Mouse (Mus musculus) liver, embryonic 13.5 days (tissue): Measurements from ENCODE around the gene Ddx39. TPM values are rescaled to one million over a fixed set of nuclear protein-coding genes. Genes with fewer than 3 reads are reported as not detected.
A peak's percentile ranks its signal among the peaks of the same experiment; 100 is the strongest.

Experiments
- ATAC-seq: fragments of 200-750 bp; cut with Nextera tagmentation; 2 replicates; pipeline ENCODE4 v1.8.0; 2017; ENCODE audit warnings: low read depth, mild to moderate bottlenecking, moderate number of reproducible peaks, moderate library complexity
- DNase-seq: peaks from one replicate; pipeline ENCODE4 v3.0.0; 2022
- H3K27ac ChIP-seq: fragments of 300-500 bp; sonication (generic); 2 replicates; pipeline ENCODE4 v1.5.1; 2015; ENCODE audit warnings: moderate library complexity, mild to moderate bottlenecking, inconsistent platforms
- H3K27me3 ChIP-seq: fragments of 300-500 bp; sonication (generic); 2 replicates; pipeline ENCODE4 v1.6.1; 2015; ENCODE audit warnings: mild to moderate bottlenecking, inconsistent platforms
- H3K36me3 ChIP-seq: fragments of 300-500 bp; sonication (generic); 2 replicates; pipeline ENCODE4 v1.6.1; 2015; ENCODE audit warnings: mild to moderate bottlenecking, inconsistent platforms
- H3K4me1 ChIP-seq: fragments of 300-500 bp; sonication (generic); replicated peaks from 2 replicates; pipeline ENCODE4 v1.6.1; 2015; ENCODE audit warnings: inconsistent platforms
- H3K4me2 ChIP-seq: fragments of 300-500 bp; sonication (generic); 2 replicates; pipeline ENCODE4 v1.6.1; 2015; ENCODE audit warnings: inconsistent platforms, mild to moderate bottlenecking, moderate library complexity
- H3K4me3 ChIP-seq: fragments of 300-500 bp; sonication (generic); replicated peaks from 2 replicates; pipeline ENCODE4 v1.5.1; 2015; ENCODE audit warnings: mild to moderate bottlenecking, inconsistent platforms
- H3K9ac ChIP-seq: fragments of 300-500 bp; sonication (generic); 2 replicates; pipeline ENCODE4 v1.6.1; 2015; ENCODE audit warnings: mild to moderate bottlenecking, inconsistent platforms
- H3K9me3 ChIP-seq: fragments of 300-500 bp; sonication (generic); replicated peaks from 2 replicates; pipeline ENCODE4 v1.6.1; 2016; ENCODE audit warnings: inconsistent platforms
- WGBS: fragments of 180-500 bp; shearing (Covaris S2); methylation state at CpG from one replicate; pipeline ENCODE4 v1.1.7; 2015; ENCODE audit not compliant: insufficient replicate concordance; 5-methylcytosine and 5-hydroxymethylcytosine counted together
- polyA plus RNA-seq: library from polyadenylated mRNA; unstranded; fragments of >200 nt; fragmentation: Nextera tagmentation; extraction: Ambion mirVana; gene quantifications from 2 replicates; pipeline ENCODE4 v1.2.1, GENCODE M21; 2015

Ddx39 gene
- polyA plus RNA-seq, 1 experiment from 2014 or later = 294 TPM

- H3K27me3 ChIP-seq = peaks cover 10% of the 10 kb centered on the region; the same call in 1 of the 2 replicates
- H3K4me3 ChIP-seq = peak overlapping the region; percentile 64
- H3K4me2 ChIP-seq = peak overlapping the region; percentile 85
- ATAC-seq = no peak
- H3K4me1 ChIP-seq = peaks cover 58% of the 10 kb centered on the region
- H3K9ac ChIP-seq = 0 out of 2 replicates have a peak overlapping the region, but pooled peaks have one; percentile 26
- peaks cover 4% of the 10 kb centered on the region; the same call in 1 of the 2 replicates for H3K9me3 ChIP-seq
- H3K27ac ChIP-seq = peak overlapping the region; percentile 64; the same call in 1 of the 2 replicates
- WGBS = 16% methylated on average over 8 of the region's 8 CpGs
- no peaks in the 10 kb centered on the region for H3K36me3 ChIP-seq
- no peak for DNase-seq
Observed at GRCm38 (mm10) chr8:83739711-83740468, 24.9 kb downstream of the Ddx39 start.

- Histone ChIP-seq H3K36me3 (no peaks in the 10 kb centered on the region), H3K9ac (peak overlapping the region; percentile 73), H3K4me3 (peak overlapping the region; percentile 64), H3K4me2 (peak overlapping the region; percentile 85), H3K9me3 (peaks cover 4% of the 10 kb centered on the region; the same call in 1 of the 2 replicates), H3K27me3 (peaks cover 10% of the 10 kb centered on the region; the same call in 1 of the 2 replicates), H3K27ac (peak overlapping the region; percentile 48; the same call in 1 of the 2 replicates), H3K4me1 (peaks cover 58% of the 10 kb centered on the region)
- 15% methylated on average over 3 of the region's 3 CpGs for WGBS
- ATAC-seq = peak; percentile 10; the same call in 1 of the 2 replicates
- no peak for DNase-seq
Observed at GRCm38 (mm10) chr8:83740586-83740975, 25.6 kb downstream of the Ddx39 start.

GRCm38 (mm10) chr8:83740976-83741741 is 26.2 kb downstream of the Ddx39 start, which contains the start of gene Adgre5:
TSS of gene Adgre5 (minus strand) at chr8:83741326.
- 2% methylated on average over 51 of the region's 56 CpGs for WGBS

GRCm38 (mm10) chr8:83741849-83742655 is 27.1 kb downstream of the Ddx39 start:
- H3K9ac ChIP-seq = no peak overlapping the region
- 61% methylated on average over 19 of the region's 19 CpGs for WGBS

More at GRCm38 (mm10) chr8:83740976-83741741, 26.2 kb downstream of the Ddx39 start, which contains the start of gene Adgre5:
- Histone ChIP-seq H3K4me1 (peaks cover 58% of the 10 kb centered on the region), H3K4me2 (peak within 1 kb of the TSS; percentile 85), H3K27me3 (peaks cover 10% of the 10 kb centered on the region; the same call in 1 of the 2 replicates), H3K36me3 (no peaks in the 10 kb centered on the region), H3K9ac (peak within 1 kb of the TSS; percentile 73), H3K4me3 (peak within 1 kb of the TSS; percentile 64), H3K27ac (peak within 1 kb of the TSS; percentile 64), H3K9me3 (peaks cover 4% of the 10 kb centered on the region; the same call in 1 of the 2 replicates)
- ATAC-seq = peak; percentile 68
- DNase-seq = peak; percentile 50

GRCm38 (mm10) chr8:83742968-83743367 is 28.0 kb downstream of the Ddx39 start:
- no peaks in the 10 kb centered on the region for H3K36me3 ChIP-seq
- no peak overlapping the region for H3K9ac ChIP-seq
- 38% methylated on average over 6 of the region's 6 CpGs for WGBS
- ATAC-seq (peak; percentile 52), DNase-seq (no peak)
- H3K4me3 ChIP-seq = no peak overlapping the region
- no peaks in the 10 kb centered on the region for H3K9me3 ChIP-seq
- H3K27ac ChIP-seq = no peak overlapping the region
- H3K4me2 ChIP-seq = no peak overlapping the region
- peaks cover 23% of the 10 kb centered on the region for H3K27me3 ChIP-seq
- H3K4me1 ChIP-seq = peaks cover 59% of the 10 kb centered on the region

More at GRCm38 (mm10) chr8:83741849-83742655, 27.1 kb downstream of the Ddx39 start:
- H3K9me3 ChIP-seq = peaks cover 4% of the 10 kb centered on the region; the same call in 1 of the 2 replicates
- no peak for DNase-seq
- peaks cover 58% of the 10 kb centered on the region for H3K4me1 ChIP-seq
- peak overlapping the region; percentile 64; the same call in 1 of the 2 replicates for H3K4me3 ChIP-seq
- H3K27me3 ChIP-seq = peaks cover 13% of the 10 kb centered on the region
- H3K27ac ChIP-seq = peak overlapping the region; percentile 47; the same call in 1 of the 2 replicates
- H3K4me2 ChIP-seq = peak overlapping the region; percentile 85
- no peaks in the 10 kb centered on the region for H3K36me3 ChIP-seq
- no peak for ATAC-seq

- H3K4me2 ChIP-seq = no peak overlapping the region
- no peak overlapping the region for H3K4me3 ChIP-seq
- DNase-seq (no peak), ATAC-seq (no peak)
- peaks cover 34% of the 10 kb centered on the region for H3K27me3 ChIP-seq
- 61% methylated on average over 4 of the region's 4 CpGs for WGBS
- H3K9ac ChIP-seq = no peak overlapping the region
- no peaks in the 10 kb centered on the region for H3K9me3 ChIP-seq
- H3K4me1 ChIP-seq = peaks cover 57% of the 10 kb centered on the region
- H3K36me3 ChIP-seq = no peaks in the 10 kb centered on the region
- no peak overlapping the region for H3K27ac ChIP-seq
Observed at GRCm38 (mm10) chr8:83744070-83744469, 29.1 kb downstream of the Ddx39 start.

GRCm38 (mm10) chr8:83747661-83748346 is 32.8 kb downstream of the Ddx39 start:
- peaks cover 20% of the 10 kb centered on the region for H3K4me1 ChIP-seq
- H3K36me3 ChIP-seq = no peaks in the 10 kb centered on the region
- 0 out of 2 replicates have a peak overlapping the region, but pooled peaks have one; percentile 39 for H3K9ac ChIP-seq
- peak overlapping the region; percentile 47 for H3K27ac ChIP-seq
- DNase-seq = no peak
- H3K4me3 ChIP-seq = peak overlapping the region; percentile 35
- peak; percentile 58 for ATAC-seq
- H3K4me2 ChIP-seq = peak overlapping the region; percentile 58
- 2% methylated on average over 28 of the region's 28 CpGs for WGBS
- H3K9me3 ChIP-seq = no peaks in the 10 kb centered on the region
- H3K27me3 ChIP-seq = peaks cover 26% of the 10 kb centered on the region

GRCm38 (mm10) chr8:83748708-83749107 is 33.7 kb downstream of the Ddx39 start:
- no peak for DNase-seq
- Histone ChIP-seq H3K36me3 (no peaks in the 10 kb centered on the region), H3K9ac (no peak overlapping the region), H3K9me3 (no peaks in the 10 kb centered on the region), H3K4me3 (no peak overlapping the region), H3K4me2 (peak overlapping the region; percentile 58; the same call in 1 of the 2 replicates), H3K4me1 (peaks cover 16% of the 10 kb centered on the region), H3K27me3 (peaks cover 26% of the 10 kb centered on the region), H3K27ac (no peak overlapping the region)
- WGBS = 12% methylated on average over 3 of the region's 3 CpGs
- ATAC-seq = peak; percentile 51; the same call in 1 of the 2 replicates

- Histone ChIP-seq H3K4me2 (no peak overlapping the region), H3K9me3 (no peaks in the 10 kb centered on the region), H3K27me3 (peaks cover 26% of the 10 kb centered on the region), H3K4me1 (peaks cover 16% of the 10 kb centered on the region), H3K27ac (no peak overlapping the region), H3K36me3 (no peaks in the 10 kb centered on the region), H3K4me3 (no peak overlapping the region), H3K9ac (no peak overlapping the region)
- DNase-seq (no peak), ATAC-seq (no peak)
- WGBS = 78% methylated on average over 9 of the region's 9 CpGs
Observed at GRCm38 (mm10) chr8:83749265-83749664, 34.3 kb downstream of the Ddx39 start.

- no peaks in the 10 kb centered on the region for H3K36me3 ChIP-seq
Observed at GRCm38 (mm10) chr8:83754149-83754548, 39.2 kb downstream of the Ddx39 start.

More at GRCm38 (mm10) chr8:83754149-83754548, 39.2 kb downstream of the Ddx39 start:
- H3K27me3 ChIP-seq = peaks cover 2% of the 10 kb centered on the region
- WGBS = 40% methylated on average over 3 of the region's 3 CpGs
- no peak overlapping the region for H3K27ac ChIP-seq
- H3K4me3 ChIP-seq = no peak overlapping the region
- ATAC-seq (no peak), DNase-seq (no peak)
- no peaks in the 10 kb centered on the region for H3K9me3 ChIP-seq
- H3K4me2 ChIP-seq = no peak overlapping the region
- H3K9ac ChIP-seq = no peak overlapping the region
- no peaks in the 10 kb centered on the region for H3K4me1 ChIP-seq
